Mouse (Mus musculus) lung, embryonic 15.5 days (tissue): ENCODE data around the gene Cmss1. TPM values are rescaled to one million over a fixed set of nuclear protein-coding genes. Genes with fewer than 3 reads are reported as not detected.

Experiments
- ATAC-seq: fragments of 200-750 bp; cut with Nextera tagmentation; 2 replicates; pipeline ENCODE4 v1.8.0; 2017; ENCODE audit warnings: moderate number of reproducible peaks, borderline replicate concordance; ENCODE audit not compliant: low FRiP score, low TSS enrichment; ENCODE audit errors: extremely low read depth
- H3K27ac ChIP-seq: fragments of 300-500 bp; sonication (generic); 2 replicates; pipeline ENCODE4 v1.5.1; 2015; ENCODE audit warnings: moderate library complexity, mild to moderate bottlenecking, inconsistent platforms
- H3K27me3 ChIP-seq: fragments of 300-500 bp; sonication (generic); 2 replicates; pipeline ENCODE4 v1.6.1; 2015; ENCODE audit warnings: inconsistent platforms
- H3K36me3 ChIP-seq: fragments of 300-500 bp; sonication (generic); 2 replicates; pipeline ENCODE4 v1.6.1; 2015; ENCODE audit warnings: inconsistent platforms
- H3K4me1 ChIP-seq: fragments of 300-500 bp; sonication (generic); 2 replicates; pipeline ENCODE4 v1.6.1; 2015; ENCODE audit warnings: inconsistent platforms
- H3K4me2 ChIP-seq: fragments of 300-500 bp; sonication (generic); 2 replicates; pipeline ENCODE4 v1.6.1; 2015; ENCODE audit warnings: inconsistent platforms, mild to moderate bottlenecking, moderate library complexity
- H3K4me3 ChIP-seq: fragments of 300-500 bp; sonication (generic); 2 replicates; pipeline ENCODE4 v1.5.1; 2015; ENCODE audit warnings: mild to moderate bottlenecking, inconsistent platforms
- H3K9ac ChIP-seq: fragments of 300-500 bp; sonication (generic); 2 replicates; pipeline ENCODE4 v1.6.1; 2015; ENCODE audit warnings: inconsistent platforms
- H3K9me3 ChIP-seq: fragments of 300-500 bp; sonication (generic); 2 replicates; pipeline ENCODE4 v1.6.1; 2016; ENCODE audit warnings: inconsistent platforms
- whole genome bisulfite sequencing: fragments of 180-500 bp; shearing (Covaris S2); methylation state at CpG from one replicate; pipeline ENCODE4 v1.1.7; 2015; 5-methylcytosine and 5-hydroxymethylcytosine counted together
- polyA plus RNA-seq: library from polyadenylated mRNA; unstranded; fragments of >200 nt; fragmentation: Nextera tagmentation; extraction: Ambion mirVana; gene quantifications from 2 replicates; pipeline ENCODE4 v1.2.1, GENCODE M21; 2015

Cmss1 gene
- polyA plus RNA-seq, 1 experiment from 2014 or later = 55.4 TPM

- H3K9ac ChIP-seq = no peak overlapping the region
- H3K27me3 ChIP-seq = no peaks in the 10 kb centered on the region
- 85% methylated on average over 5 of the region's 5 CpGs for WGBS
- H3K4me1 ChIP-seq = peaks cover 13% of the 10 kb centered on the region
- no peak overlapping the region for H3K4me3 ChIP-seq
- no peaks in the 10 kb centered on the region for H3K36me3 ChIP-seq
- H3K4me2 ChIP-seq = no peak overlapping the region
- no peak overlapping the region for H3K27ac ChIP-seq
- ATAC-seq = no peak
- H3K9me3 ChIP-seq = no peaks in the 10 kb centered on the region
These were observed 120.4 kb downstream of the Cmss1 start for GRCm38 (mm10) chr16:57486266-57486665.

- no peaks in the 10 kb centered on the region for H3K36me3 ChIP-seq
- H3K27ac ChIP-seq = no peak overlapping the region
- H3K4me3 ChIP-seq = no peak overlapping the region
- H3K4me1 ChIP-seq = peaks cover 14% of the 10 kb centered on the region
- H3K9me3 ChIP-seq = no peaks in the 10 kb centered on the region
- no peak for ATAC-seq
- 74% methylated on average over 9 of the region's 9 CpGs for whole genome bisulfite sequencing
- H3K9ac ChIP-seq = no peak overlapping the region
- H3K4me2 ChIP-seq = no peak overlapping the region
- no peaks in the 10 kb centered on the region for H3K27me3 ChIP-seq
These were observed 121.4 kb downstream of the Cmss1 start for GRCm38 (mm10) chr16:57485265-57485664.

GRCm38 (mm10) chr16:57484043-57484795 lies 122.4 kb downstream of the Cmss1 start:
- Histone ChIP-seq H3K4me1 (peaks cover 17% of the 10 kb centered on the region), H3K9ac (no peak overlapping the region), H3K27me3 (no peaks in the 10 kb centered on the region), H3K27ac (peak overlapping the region; percentile 68), H3K9me3 (no peaks in the 10 kb centered on the region), H3K4me3 (no peak overlapping the region), H3K36me3 (no peaks in the 10 kb centered on the region), H3K4me2 (no peak overlapping the region)
- ATAC-seq = peak; percentile 84
- WGBS = 28% methylated on average over 12 of the region's 12 CpGs

- Histone ChIP-seq H3K4me1 (peaks cover 19% of the 10 kb centered on the region), H3K27ac (0 out of 2 replicates have a peak overlapping the region, but pooled peaks have one; percentile 8), H3K36me3 (no peaks in the 10 kb centered on the region), H3K27me3 (no peaks in the 10 kb centered on the region), H3K9me3 (no peaks in the 10 kb centered on the region), H3K4me3 (no peak overlapping the region), H3K4me2 (no peak overlapping the region), H3K9ac (no peak overlapping the region)
- WGBS = 42% methylated on average over 2 of the region's 2 CpGs
- no peak for ATAC-seq
These were observed 123.2 kb downstream of the Cmss1 start for GRCm38 (mm10) chr16:57483503-57483902.

GRCm38 (mm10) chr16:57482911-57483310 lies 123.8 kb downstream of the Cmss1 start:
- Histone ChIP-seq H3K4me1 (peaks cover 19% of the 10 kb centered on the region), H3K27ac (peak overlapping the region; percentile 8; the same call in 1 of the 2 replicates), H3K27me3 (no peaks in the 10 kb centered on the region), H3K9ac (no peak overlapping the region), H3K36me3 (no peaks in the 10 kb centered on the region), H3K9me3 (no peaks in the 10 kb centered on the region), H3K4me2 (no peak overlapping the region), H3K4me3 (no peak overlapping the region)
- no peak for ATAC-seq
- WGBS = 18% methylated on average over 4 of the region's 4 CpGs

GRCm38 (mm10) chr16:57482264-57482663 lies 124.4 kb downstream of the Cmss1 start:
- Histone ChIP-seq H3K9ac (no peak overlapping the region), H3K9me3 (no peaks in the 10 kb centered on the region), H3K4me3 (no peak overlapping the region), H3K27ac (no peak overlapping the region), H3K4me2 (no peak overlapping the region), H3K4me1 (peaks cover 19% of the 10 kb centered on the region), H3K36me3 (no peaks in the 10 kb centered on the region), H3K27me3 (no peaks in the 10 kb centered on the region)
- no peak for ATAC-seq
- WGBS = 57% methylated on average over 6 of the region's 6 CpGs

- H3K9ac ChIP-seq = no peak overlapping the region
- 12% methylated on average over 5 of the region's 5 CpGs for WGBS
- peak; percentile 68; the same call in 1 of the 2 replicates for ATAC-seq
These were observed 126.9 kb downstream of the Cmss1 start for GRCm38 (mm10) chr16:57479776-57480175.

GRCm38 (mm10) chr16:57478451-57478850 lies 128.2 kb downstream of the Cmss1 start:
- Histone ChIP-seq H3K9me3 (no peaks in the 10 kb centered on the region), H3K4me2 (no peak overlapping the region), H3K36me3 (no peaks in the 10 kb centered on the region), H3K4me3 (no peak overlapping the region), H3K4me1 (peaks cover 14% of the 10 kb centered on the region), H3K27ac (no peak overlapping the region), H3K27me3 (no peaks in the 10 kb centered on the region), H3K9ac (no peak overlapping the region)
- ATAC-seq = no peak
- WGBS = 78% methylated on average over 2 of the region's 2 CpGs

More at GRCm38 (mm10) chr16:57479776-57480175, 126.9 kb downstream of the Cmss1 start:
- no peak overlapping the region for H3K4me3 ChIP-seq
- H3K9me3 ChIP-seq = no peaks in the 10 kb centered on the region
- H3K36me3 ChIP-seq = no peaks in the 10 kb centered on the region
- no peaks in the 10 kb centered on the region for H3K27me3 ChIP-seq
- H3K4me2 ChIP-seq = no peak overlapping the region
- no peak overlapping the region for H3K27ac ChIP-seq
- peaks cover 19% of the 10 kb centered on the region for H3K4me1 ChIP-seq

- Histone ChIP-seq H3K9me3 (no peaks in the 10 kb centered on the region), H3K27me3 (no peaks in the 10 kb centered on the region), H3K27ac (no peak overlapping the region), H3K4me2 (no peak overlapping the region), H3K9ac (no peak overlapping the region), H3K4me3 (no peak overlapping the region), H3K4me1 (peaks cover 4% of the 10 kb centered on the region; the same call in 1 of the 2 replicates), H3K36me3 (no peaks in the 10 kb centered on the region)
- peak; percentile 70; the same call in 1 of the 2 replicates for ATAC-seq
- WGBS = 26% methylated on average over 10 of the region's 10 CpGs
These were observed 133.1 kb downstream of the Cmss1 start for GRCm38 (mm10) chr16:57473415-57474085.

- Histone ChIP-seq H3K27ac (no peak overlapping the region), H3K9me3 (no peaks in the 10 kb centered on the region), H3K36me3 (no peaks in the 10 kb centered on the region)
These were observed 135.6 kb downstream of the Cmss1 start for GRCm38 (mm10) chr16:57471071-57471470.

GRCm38 (mm10) chr16:57470286-57470830 lies 136.3 kb downstream of the Cmss1 start:
- H3K9ac ChIP-seq = no peak overlapping the region
- WGBS = 81% methylated on average over 12 of the region's 12 CpGs

More at GRCm38 (mm10) chr16:57471071-57471470, 135.6 kb downstream of the Cmss1 start:
- peaks cover 4% of the 10 kb centered on the region; the same call in 1 of the 2 replicates for H3K4me1 ChIP-seq
- ATAC-seq = no peak
- no peak overlapping the region for H3K4me2 ChIP-seq
- H3K9ac ChIP-seq = no peak overlapping the region
- no peak overlapping the region for H3K4me3 ChIP-seq
- no peaks in the 10 kb centered on the region for H3K27me3 ChIP-seq

GRCm38 (mm10) chr16:57469869-57470268 lies 136.8 kb downstream of the Cmss1 start:
- 52% methylated on average over 2 of the region's 2 CpGs for WGBS
- no peak for ATAC-seq
- Histone ChIP-seq H3K27ac (no peak overlapping the region), H3K9ac (no peak overlapping the region), H3K4me2 (no peak overlapping the region), H3K4me1 (peaks cover 4% of the 10 kb centered on the region; the same call in 1 of the 2 replicates), H3K4me3 (no peak overlapping the region), H3K9me3 (no peaks in the 10 kb centered on the region), H3K27me3 (no peaks in the 10 kb centered on the region), H3K36me3 (no peaks in the 10 kb centered on the region)

More at GRCm38 (mm10) chr16:57470286-57470830, 136.3 kb downstream of the Cmss1 start:
- Histone ChIP-seq H3K27me3 (no peaks in the 10 kb centered on the region), H3K4me3 (no peak overlapping the region), H3K36me3 (no peaks in the 10 kb centered on the region), H3K4me1 (peaks cover 4% of the 10 kb centered on the region; the same call in 1 of the 2 replicates), H3K9me3 (no peaks in the 10 kb centered on the region), H3K27ac (no peak overlapping the region), H3K4me2 (no peak overlapping the region)
- no peak for ATAC-seq
